Mouse (Mus musculus) myocyte (in vitro differentiated cells): ENCODE measurements around the gene Zdhhc1.

ENCODE experiments used
- E2F4 ChIP-seq: IDR thresholded peaks from one replicate; pipeline ENCODE4 v1.6.1; 2011; ENCODE audit warnings: mild to moderate bottlenecking, control low read depth, moderate library complexity; ENCODE audit not compliant: insufficient read depth
- MAX ChIP-seq: IDR thresholded peaks from one replicate; pipeline ENCODE4 v1.6.1; 2011; ENCODE audit warnings: low read depth, mild to moderate bottlenecking, control low read depth
- MYOG ChIP-seq, 3 experiments: IDR thresholded peaks; one replicate each; pipeline ENCODE4 v1.6.1; 2011; ENCODE audit warnings: control low read depth in 2 of 3, low read depth in 2 of 3, mild to moderate bottlenecking in 2 of 3; ENCODE audit not compliant: insufficient read length in 2 of 3, control insufficient read depth in 1 of 3, insufficient read depth in 1 of 3
- POLR2A ChIP-seq: IDR thresholded peaks from one replicate; pipeline ENCODE4 v1.6.1; 2011; ENCODE audit warnings: low read depth, mild to moderate bottlenecking, control low read depth, moderate library complexity; ENCODE audit not compliant: insufficient read length
- POLR2AphosphoS2 ChIP-seq: IDR thresholded peaks from one replicate; pipeline ENCODE4 v1.6.1; 2011; ENCODE audit warnings: low read depth, control low read depth; ENCODE audit not compliant: insufficient read length
- SRF ChIP-seq: IDR thresholded peaks from one replicate; pipeline ENCODE4 v1.6.1; 2011; ENCODE audit warnings: low read depth; ENCODE audit not compliant: control insufficient read depth, insufficient read length
- TCF12 ChIP-seq: IDR thresholded peaks from one replicate; pipeline ENCODE4 v1.6.1; 2011; ENCODE audit warnings: mild to moderate bottlenecking, control low read depth; ENCODE audit not compliant: poor library complexity, insufficient read depth, severe bottlenecking

DNA sequence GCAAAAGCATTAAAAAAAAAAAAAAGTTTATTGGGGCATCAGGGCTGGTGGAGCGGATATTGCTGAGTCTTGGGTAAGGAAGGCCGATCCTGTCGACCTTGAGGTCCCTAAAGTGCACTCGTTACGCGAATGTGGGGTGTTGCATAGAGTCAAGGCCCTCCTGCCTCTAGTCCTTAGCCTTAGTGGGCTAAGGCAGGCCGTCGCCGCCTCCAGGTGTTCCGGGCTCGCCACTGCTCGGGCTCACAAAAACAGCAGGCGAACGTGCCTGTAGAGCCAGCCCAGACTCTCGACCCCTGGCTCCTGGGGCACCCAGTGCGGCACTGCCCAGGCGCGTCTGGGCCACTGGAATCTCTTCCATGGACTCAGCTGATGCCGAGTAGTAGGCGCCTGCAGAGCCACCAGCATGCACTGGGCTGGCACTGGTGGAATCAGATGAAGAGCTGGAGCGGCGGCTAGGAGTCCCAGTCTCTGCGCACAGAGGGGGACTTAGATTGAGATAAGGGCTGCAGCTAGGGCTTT, 24.2 kb downstream of the Zdhhc1 start:
- TF ChIP-seq POLR2A (no peak), TCF12 (no peak), E2F4 (no peak), MYOG (IDR thresholded peaks at IDR 0.05; ENCODE audit: control insufficient read depth in 1 of 3, insufficient read depth in 1 of 3, insufficient read length in 2 of 3, low read depth in 2 of 3) (no peak), POLR2AphosphoS2 (no peak), SRF (no peak), MAX (no peak)
